Mouse (Mus musculus) lung, adult 2 months (tissue): ENCODE results near the gene Gm5901.

Experiments
- CTCF ChIP-seq: fragments of 200-500 bp; IDR thresholded peaks from 2 replicates; pipeline ENCODE4 v1.5.1; 2011; ENCODE audit warnings: mild to moderate bottlenecking, low read length, control low read depth; ENCODE audit not compliant: insufficient read depth
- POLR2A ChIP-seq: fragments of 200-500 bp; IDR thresholded peaks from 2 replicates; pipeline ENCODE4 v1.6.1; 2011; ENCODE audit warnings: low read depth, mild to moderate bottlenecking, control low read depth, low read length, borderline replicate concordance; ENCODE audit errors: extremely low read depth

DNA sequence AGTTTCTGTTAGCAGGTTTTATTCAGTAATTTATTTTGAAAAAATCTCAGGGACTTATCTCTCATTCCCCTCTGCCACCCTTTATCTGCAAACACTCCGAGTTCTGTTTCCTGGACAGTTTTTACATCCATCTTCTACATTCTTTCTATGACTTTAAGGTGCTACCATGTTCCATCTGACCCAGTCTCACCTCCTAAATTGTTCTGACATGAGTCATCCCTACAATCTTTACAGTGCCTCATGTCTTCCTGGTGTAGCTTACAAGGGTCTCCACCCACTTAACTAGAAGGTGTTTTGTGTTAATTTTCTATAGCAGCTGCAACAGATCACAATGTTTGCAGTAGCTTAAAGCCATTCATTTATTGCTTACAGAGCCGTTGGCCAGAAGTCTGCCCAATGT, 46.1 kb downstream of the Gm5901 start:
- TF ChIP-seq CTCF (no peak), POLR2A (no peak)
